Comparison of ENCODE assay signal across 29 mouse cellular contexts in genomic region chr6:77743651-77744050, GRCm38 (mm10).
DNase-seq lines count a peak whose midpoint lies in the region; ATAC-seq and TF ChIP-seq lines count a peak whose summit lies in the region.
"Had no signal": no experiment of that assay in that cellular context is flagged by ENCODE, and none has a peak within 500 bp of the region (broad histone marks: within the 10 kb centered on the region; RNA-seq: fewer than 3 reads in every experiment).

No protein-coding gene starts in this region.

- no peak for TF ChIP-seq CTCF in kidney, postnatal 0 days (IDR thresholded peaks at IDR 0.05; ENCODE audit: low read depth)
- TF ChIP-seq CTCF in hindbrain, postnatal 0 days (IDR thresholded peaks at IDR 0.05; ENCODE audit: low read depth): no peak

- no peaks in the 10 kb centered on the region for H3K27me3 ChIP-seq in kidney, postnatal 0 days (ENCODE audit: insufficient read depth, low read length)
- no peaks in the 10 kb centered on the region for H3K27me3 ChIP-seq in kidney, embryonic 15.5 days
- no peaks in the 10 kb centered on the region for H3K27me3 ChIP-seq in embryonic facial prominence, embryonic 14.5 days (replicated peaks; ENCODE audit: control insufficient read depth, insufficient read depth, low read length)
- H3K27me3 ChIP-seq in hindbrain, postnatal 0 days (ENCODE audit: insufficient read depth, low read length): no peaks in the 10 kb centered on the region
- H3K27me3 ChIP-seq: CH12.LX; embryonic facial prominence, embryonic 13.5 days; forebrain, embryonic 12.5 days; hindbrain, embryonic 15.5 days; intestine, embryonic 15.5 days; neural tube, embryonic 15.5 days; stomach, embryonic 15.5 days had no signal

- no peaks in the 10 kb centered on the region for H3K36me3 ChIP-seq in kidney, postnatal 0 days (ENCODE audit: insufficient read depth, low read length)
- no peaks in the 10 kb centered on the region for H3K36me3 ChIP-seq in kidney, embryonic 15.5 days
- H3K36me3 ChIP-seq in embryonic facial prominence, embryonic 14.5 days (ENCODE audit: control insufficient read depth, insufficient read depth, low read length): no peaks in the 10 kb centered on the region
- H3K36me3 ChIP-seq in hindbrain, postnatal 0 days (ENCODE audit: insufficient read depth, low read length): no peaks in the 10 kb centered on the region
- H3K36me3 ChIP-seq: embryonic facial prominence, embryonic 13.5 days; forebrain, embryonic 12.5 days; hindbrain, embryonic 15.5 days; intestine, embryonic 15.5 days; neural tube, embryonic 15.5 days; stomach, embryonic 15.5 days had no signal

- no peak for ATAC-seq in kidney, postnatal 0 days (replicated peaks; ENCODE audit: low FRiP score, low read depth)
- ATAC-seq in kidney, embryonic 15.5 days (replicated peaks; ENCODE audit: low FRiP score): no peak
- peak; percentile 58; the same call in 1 of the 2 replicates for ATAC-seq in embryonic facial prominence, embryonic 14.5 days (ENCODE audit: low read depth)
- 0 out of 2 replicates have a peak, but pooled peaks have one; percentile 24 for ATAC-seq in hindbrain, postnatal 0 days
- ATAC-seq: activated CD4-positive, CD25-positive, alpha-beta regulatory T cell, adult 4 months; intestine, embryonic 15.5 days had no signal

- H3K9me3 ChIP-seq in kidney, postnatal 0 days (replicated peaks; ENCODE audit: low read length): no peaks in the 10 kb centered on the region
- H3K9me3 ChIP-seq in kidney, embryonic 15.5 days (replicated peaks): no peaks in the 10 kb centered on the region
- no peaks in the 10 kb centered on the region for H3K9me3 ChIP-seq in embryonic facial prominence, embryonic 14.5 days (ENCODE audit: control insufficient read depth, low read length)
- H3K9me3 ChIP-seq in hindbrain, postnatal 0 days (ENCODE audit: low read length): no peaks in the 10 kb centered on the region
- H3K9me3 ChIP-seq: embryonic facial prominence, embryonic 13.5 days; forebrain, embryonic 12.5 days; hindbrain, embryonic 15.5 days; intestine, embryonic 15.5 days; neural tube, embryonic 15.5 days; stomach, embryonic 15.5 days had no signal

- H3K4me1 ChIP-seq in kidney, postnatal 0 days (replicated peaks; ENCODE audit: insufficient read depth, low read length): no peaks in the 10 kb centered on the region
- no peaks in the 10 kb centered on the region for H3K4me1 ChIP-seq in kidney, embryonic 15.5 days
- H3K4me1 ChIP-seq in embryonic facial prominence, embryonic 14.5 days (ENCODE audit: control insufficient read depth, insufficient read depth, low read length): 0 out of 2 replicates have a peak, but pooled peaks cover 6% of the 10 kb centered on the region
- no peaks in the 10 kb centered on the region for H3K4me1 ChIP-seq in hindbrain, postnatal 0 days (ENCODE audit: insufficient read depth, low read length)
- H3K4me1 ChIP-seq: intestine, embryonic 15.5 days; stomach, embryonic 15.5 days had no signal

- peak; percentile 18 for DNase-seq in embryo, embryonic 10 days (ENCODE audit: low spot score)
- no peak for DNase-seq in embryo, embryonic 11 days
- DNase-seq in kidney, postnatal 0 days (ENCODE audit: low spot score): peak; percentile 3
- no peak for DNase-seq in embryonic facial prominence, embryonic 14.5 days (ENCODE audit: low spot score)
- DNase-seq in hindbrain, postnatal 0 days (ENCODE audit: low spot score): no peak
- DNase-seq in cerebellum, adult 11 months: no peak
- DNase-seq: adrenal gland, adult 2 months; adrenal gland, postnatal 36 days; cerebellum, adult 9-10 months; gastrocnemius, postnatal 10 days; heart, postnatal 14 days; kidney, adult 2 months; kidney, postnatal 25 days; liver; lung, adult 2 months; lung, postnatal 10 days; right cerebral cortex, postnatal 25 days had no signal

- H3K27ac ChIP-seq in kidney, postnatal 0 days: no peak overlapping the region
- no peak overlapping the region for H3K27ac ChIP-seq in kidney, embryonic 15.5 days
- H3K27ac ChIP-seq in embryonic facial prominence, embryonic 14.5 days (replicated peaks; ENCODE audit: low read depth, low read length): no peak overlapping the region
- H3K27ac ChIP-seq in hindbrain, postnatal 0 days: no peak overlapping the region
- H3K27ac ChIP-seq: embryonic facial prominence, embryonic 13.5 days; forebrain, embryonic 12.5 days; hindbrain, embryonic 15.5 days; intestine, embryonic 15.5 days; liver, embryonic 14.5 days; macrophage; neural tube, embryonic 15.5 days; stomach, embryonic 15.5 days had no signal

- no peak overlapping the region for H3K9ac ChIP-seq in kidney, postnatal 0 days (ENCODE audit: low read depth, low read length)
- no peak overlapping the region for H3K9ac ChIP-seq in kidney, embryonic 15.5 days
- H3K9ac ChIP-seq in embryonic facial prominence, embryonic 14.5 days (ENCODE audit: low read depth, low read length): no peak overlapping the region
- H3K9ac ChIP-seq in hindbrain, postnatal 0 days (replicated peaks; ENCODE audit: low read length): no peak overlapping the region
- H3K9ac ChIP-seq: embryonic facial prominence, embryonic 13.5 days; forebrain, embryonic 12.5 days; hindbrain, embryonic 15.5 days; intestine, embryonic 15.5 days; liver, embryonic 14.5 days; neural tube, embryonic 15.5 days; stomach, embryonic 15.5 days had no signal

- no peak overlapping the region for H3K4me3 ChIP-seq in kidney, postnatal 0 days (replicated peaks; ENCODE audit: low read depth, low read length)
- H3K4me3 ChIP-seq in kidney, embryonic 15.5 days (replicated peaks): no peak overlapping the region
- H3K4me3 ChIP-seq in embryonic facial prominence, embryonic 14.5 days (ENCODE audit: low read depth, low read length): no peak overlapping the region
- no peak overlapping the region for H3K4me3 ChIP-seq in hindbrain, postnatal 0 days (ENCODE audit: low read length)
- H3K4me3 ChIP-seq: embryonic facial prominence, embryonic 13.5 days; erythroblast, embryonic 14.5 days; forebrain, embryonic 12.5 days; hindbrain, embryonic 15.5 days; intestine, embryonic 15.5 days; neural tube, embryonic 15.5 days; stomach, embryonic 15.5 days had no signal

- H3K4me2 ChIP-seq in kidney, postnatal 0 days (ENCODE audit: low read length): no peak overlapping the region
- H3K4me2 ChIP-seq in kidney, embryonic 15.5 days: no peak overlapping the region
- H3K4me2 ChIP-seq in embryonic facial prominence, embryonic 14.5 days (ENCODE audit: low read depth, low read length): no peak overlapping the region
- H3K4me2 ChIP-seq in hindbrain, postnatal 0 days (ENCODE audit: low read depth, low read length): no peak overlapping the region
- H3K4me2 ChIP-seq: embryonic facial prominence, embryonic 13.5 days; forebrain, embryonic 12.5 days; hindbrain, embryonic 15.5 days; intestine, embryonic 15.5 days; neural tube, embryonic 15.5 days; stomach, embryonic 15.5 days had no signal

Comparison
In these comparisons a context has a peak if more than half of its experiments do, and no peak if none do; other contexts are left out.
1. DNase-seq: peak in embryo, embryonic 10 days (single experiment) and kidney, postnatal 0 days (single experiment); none in embryo, embryonic 11 days (single experiment), embryonic facial prominence, embryonic 14.5 days (single experiment), hindbrain, postnatal 0 days (single experiment) and cerebellum, adult 11 months (single experiment).
2. ATAC-seq: peak in embryonic facial prominence, embryonic 14.5 days (single experiment) and hindbrain, postnatal 0 days (single experiment); none in kidney, postnatal 0 days (single experiment) and kidney, embryonic 15.5 days (single experiment).